Mouse (Mus musculus): ENCODE measurements around the gene Chchd5.

Gene Chchd5

GRCm38 (mm10) chr2:129152751-129153150, 23.3 kb downstream of the Chchd5 start:
- DNase-seq (ENCODE audit: low spot score in 2 of 2) = no peak

DNA sequence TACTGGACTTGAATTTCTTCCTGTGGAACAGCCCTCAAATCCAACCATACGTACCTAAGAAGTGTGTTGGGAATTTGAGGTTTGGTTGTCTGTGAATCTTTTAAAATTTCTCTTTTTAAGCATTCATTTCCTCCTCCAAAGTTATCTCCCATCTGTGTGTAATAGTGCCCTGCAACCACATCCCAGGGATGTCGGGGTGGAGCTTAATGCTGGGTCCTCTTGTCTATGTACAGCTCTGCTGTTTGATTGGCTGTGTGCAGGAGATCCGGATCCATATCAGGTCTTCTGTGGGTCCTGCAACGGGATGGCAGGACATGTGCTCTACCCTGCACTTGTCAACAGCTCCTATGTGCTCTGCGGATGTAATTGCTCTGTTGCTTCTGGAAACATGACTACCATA, 35.3 kb downstream of the Chchd5 start:
- no peak for DNase-seq (ENCODE audit: low spot score in 2 of 2)

DNA sequence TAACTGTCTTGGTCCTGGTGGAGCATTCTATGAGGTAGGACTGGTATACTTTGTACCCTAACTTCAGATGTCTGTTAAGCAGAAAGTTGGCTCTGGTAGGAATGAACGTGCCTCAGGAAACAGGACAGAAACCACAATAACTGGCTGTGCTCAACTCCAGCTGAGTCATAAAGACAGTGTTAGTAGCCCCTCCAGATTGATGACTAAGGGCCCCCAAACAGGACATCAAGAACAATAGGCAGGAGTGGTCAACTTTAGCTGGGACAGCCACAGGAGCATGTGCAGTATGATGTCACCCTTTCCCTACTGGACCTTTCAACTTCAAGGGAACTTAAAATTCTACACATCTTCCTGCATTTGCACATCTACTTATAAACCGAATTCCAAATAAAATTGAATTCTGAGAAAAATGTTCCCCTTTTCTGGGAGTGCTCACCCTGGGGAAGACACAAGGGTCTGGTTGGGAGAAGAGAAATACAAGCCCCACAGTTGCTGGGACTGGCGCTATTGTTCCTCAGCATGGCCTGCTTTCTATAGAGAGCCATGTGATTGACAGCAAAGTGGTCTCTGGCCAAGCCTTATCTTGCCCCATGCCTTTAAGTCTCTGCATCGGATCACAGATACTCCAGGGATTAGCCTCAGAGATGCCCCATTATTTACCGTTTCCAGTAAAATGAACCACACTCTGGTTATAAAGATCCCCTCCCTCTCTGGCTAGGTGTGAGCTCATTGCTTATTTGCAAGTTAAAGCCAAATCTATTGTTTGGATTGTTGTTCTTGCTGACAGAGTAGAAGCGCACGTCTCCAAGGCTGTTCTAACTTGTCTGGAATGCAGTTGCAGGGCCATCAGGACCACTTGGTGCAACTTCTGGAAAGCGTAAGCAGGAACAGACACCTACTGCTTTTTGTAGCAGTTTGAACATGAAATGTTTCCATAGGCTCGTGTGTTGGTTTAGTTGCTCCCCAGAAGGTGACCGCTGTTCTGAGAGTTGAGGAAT, 37.3 kb downstream of the Chchd5 start:
- no peak for DNase-seq (ENCODE audit: low spot score in 2 of 2)

DNA sequence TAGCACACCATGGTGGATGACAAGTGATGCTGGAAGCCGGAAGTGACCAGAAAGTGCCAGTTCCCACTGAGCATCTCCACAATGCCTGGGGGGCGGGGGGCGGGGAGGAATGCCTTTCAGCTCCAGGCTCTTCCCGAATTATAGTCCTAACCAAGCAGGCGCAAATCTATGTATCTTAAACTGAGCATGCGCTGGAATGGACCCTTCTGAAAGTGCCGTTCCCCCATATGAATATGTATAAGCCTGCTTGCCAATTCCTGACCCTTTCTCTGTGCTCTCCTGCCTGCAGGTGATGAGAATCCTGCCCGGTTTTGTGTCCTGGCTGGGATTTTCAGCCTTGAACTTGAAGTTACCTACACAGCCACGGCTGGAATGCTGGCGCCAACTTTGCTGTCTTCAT, 43.9 kb downstream of the Chchd5 start:
- DNase-seq (ENCODE audit: low spot score in 2 of 2) = no peak

DNA sequence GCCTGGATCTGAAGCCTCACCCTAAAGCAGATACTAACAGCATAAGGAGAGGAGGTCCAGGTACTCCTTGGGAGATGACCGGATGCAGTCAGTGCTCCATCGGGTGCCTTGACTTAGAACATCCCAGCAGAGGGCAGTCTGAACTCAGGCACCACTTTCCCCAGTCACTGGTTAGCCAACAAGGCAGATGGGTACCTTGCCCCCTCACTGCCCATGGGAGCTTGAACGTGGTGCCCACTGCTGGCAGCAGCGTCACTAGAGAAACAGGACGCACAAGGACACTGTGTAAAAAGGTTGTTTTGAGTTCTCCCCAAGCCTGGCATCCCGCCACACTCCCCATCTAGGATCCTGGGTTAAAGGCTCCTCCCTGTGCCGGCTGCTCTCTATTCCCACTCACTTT, 45.0 kb downstream of the Chchd5 start:
- peak; percentile 47 to 74 for DNase-seq (ENCODE audit: low spot score in 2 of 2)

DNA sequence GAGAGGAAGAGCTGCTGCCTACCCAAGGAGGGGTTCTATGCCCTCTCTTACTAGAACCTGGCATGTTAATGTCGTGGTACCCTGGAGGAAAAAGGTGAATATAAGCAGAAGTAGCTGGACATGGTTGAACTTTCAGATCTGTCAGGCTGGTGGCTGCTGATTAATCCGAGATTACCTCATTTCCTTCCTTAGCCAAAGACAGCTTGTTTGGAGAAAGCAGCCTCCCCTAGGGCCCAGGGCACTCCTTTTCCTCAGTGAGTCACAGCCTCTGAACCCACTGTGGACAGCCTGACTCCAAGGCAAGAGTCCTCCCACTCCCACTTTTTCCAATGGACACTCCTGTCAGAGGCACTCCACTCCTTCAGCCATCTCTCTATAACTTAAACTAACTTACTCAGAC, 46.1 kb downstream of the Chchd5 start:
- DNase-seq (ENCODE audit: low spot score in 2 of 2) = no peak

GRCm38 (mm10) chr2:129176676-129177420, 47.3 kb downstream of the Chchd5 start:
- no peak for DNase-seq (ENCODE audit: low spot score in 2 of 2)

GRCm38 (mm10) chr2:129177661-129178060, 48.2 kb downstream of the Chchd5 start:
- no peak for DNase-seq (ENCODE audit: low spot score in 2 of 2)

GRCm38 (mm10) chr2:129178182-129178908, 48.8 kb downstream of the Chchd5 start:
- no peak for DNase-seq (ENCODE audit: low spot score in 2 of 2)

DNA sequence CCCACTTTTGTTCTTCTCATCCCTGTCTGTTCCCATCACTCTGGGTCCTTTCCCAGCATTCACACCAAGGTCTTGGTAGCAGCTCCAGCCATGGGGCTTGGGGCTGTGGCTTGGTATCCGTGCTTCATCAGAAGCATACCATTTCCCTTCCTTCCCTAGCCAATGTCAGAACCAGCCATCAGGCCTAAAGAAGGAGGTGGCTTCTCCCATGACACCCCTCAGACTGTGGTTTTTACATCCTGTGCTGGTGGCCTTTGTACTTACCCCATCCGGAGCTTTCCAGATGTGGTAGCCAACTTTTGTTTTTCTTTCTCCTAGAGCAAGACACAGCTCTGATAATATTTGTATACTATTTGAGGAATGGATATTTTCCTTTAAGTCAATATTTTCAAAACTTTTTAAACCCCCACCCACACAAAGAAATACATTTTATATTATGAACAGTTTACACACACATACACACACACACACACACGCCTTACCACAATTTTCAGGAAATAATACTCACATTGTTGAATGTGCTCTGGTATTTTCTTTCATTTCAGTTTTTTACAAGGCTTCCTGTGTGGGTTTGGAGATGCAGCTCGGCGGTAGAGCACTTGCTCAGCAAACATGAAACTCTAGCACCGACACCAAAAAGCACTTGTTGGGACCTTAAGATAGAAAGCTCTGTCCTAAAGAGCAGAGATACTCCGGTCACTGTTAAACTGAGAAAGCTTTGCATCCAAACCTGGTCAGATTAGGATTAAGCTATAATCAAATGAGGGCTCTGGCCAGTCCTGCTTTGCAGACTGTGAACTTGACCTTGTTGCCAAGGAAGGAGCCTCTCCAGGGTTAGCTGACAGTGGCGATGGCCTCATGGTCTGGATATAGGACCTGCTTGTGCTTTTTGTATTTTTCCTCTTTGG, 50.7 kb downstream of the Chchd5 start:
- no peak for DNase-seq (ENCODE audit: low spot score in 2 of 2)

DNA sequence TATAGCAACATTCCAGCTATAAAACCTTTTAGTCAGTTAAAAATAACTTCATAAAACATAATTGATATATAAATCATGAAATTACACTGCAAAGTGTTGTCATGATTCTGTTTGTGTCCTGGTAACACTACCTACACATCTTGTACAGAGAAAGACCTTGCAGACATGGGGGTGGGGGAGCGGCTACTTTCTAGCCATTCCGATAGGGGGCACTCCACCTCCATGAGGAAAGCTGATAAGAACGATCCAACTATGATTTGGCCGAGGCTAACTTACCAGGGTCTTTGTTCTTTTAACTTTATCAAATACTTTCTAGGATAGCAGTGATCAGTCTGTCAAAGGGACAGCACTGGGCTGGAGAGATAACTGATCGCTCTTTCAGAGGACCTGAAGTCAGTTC, 52.0 kb downstream of the Chchd5 start:
- no peak for DNase-seq (ENCODE audit: low spot score in 2 of 2)

DNA sequence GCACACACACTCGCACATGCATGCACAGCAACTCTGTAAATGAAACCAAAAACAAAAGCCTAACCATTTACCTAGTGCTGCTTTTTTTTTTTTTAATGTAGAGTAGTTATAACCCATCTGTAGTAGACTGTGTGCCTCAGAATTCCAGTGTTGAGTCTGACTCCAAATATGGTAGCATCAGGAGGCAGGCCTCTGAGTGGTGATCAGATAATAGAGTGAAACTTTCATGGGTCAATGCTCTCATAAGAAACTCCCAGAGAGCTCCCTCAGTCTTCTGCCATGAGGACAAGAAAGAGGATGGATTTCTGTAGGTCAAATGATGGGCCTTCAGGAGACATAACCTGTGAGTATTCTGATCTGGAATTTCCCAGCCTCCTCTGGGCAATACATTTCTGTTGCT, 52.9 kb downstream of the Chchd5 start:
- DNase-seq (ENCODE audit: low spot score in 2 of 2) = no peak

DNA sequence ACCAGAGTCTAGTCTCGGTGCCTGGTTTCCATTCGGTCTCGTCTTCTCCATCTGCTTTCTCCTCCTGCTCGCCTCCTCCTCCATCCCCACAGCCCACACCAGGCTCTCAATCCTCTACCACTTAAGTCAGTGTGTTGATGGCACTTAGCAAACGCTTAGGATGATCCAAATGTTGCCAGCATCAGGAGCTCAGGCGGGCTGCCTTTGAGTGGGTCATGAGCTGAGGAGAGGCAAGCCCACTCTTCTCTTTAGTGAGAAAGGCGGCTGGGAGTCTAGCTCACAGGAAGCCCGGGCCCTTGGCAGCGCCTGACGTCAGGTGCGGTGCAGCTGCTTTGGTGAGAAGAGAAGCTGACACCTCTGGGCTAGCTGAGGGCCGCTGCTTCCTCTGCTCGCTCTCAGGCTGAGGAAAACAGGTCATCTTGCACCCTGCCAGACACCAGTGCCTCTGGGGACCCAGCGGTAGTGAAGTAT, 54.1 kb downstream of the Chchd5 start:
- DNase-seq (ENCODE audit: low spot score in 2 of 2) = peak; percentile 46 to 73

Measured in spleen, postnatal 4 days (tissue).